Mouse (Mus musculus) cerebellum, adult 2 months (tissue): ENCODE measurements around the gene Slc9a3r1.

Experiments used
- CTCF ChIP-seq: fragments of 200-500 bp; IDR thresholded peaks from 2 replicates; pipeline ENCODE4 v1.5.1; 2011; ENCODE audit warnings: low read depth, mild to moderate bottlenecking, control low read depth, low read length, moderate library complexity, borderline replicate concordance; ENCODE audit not compliant: insufficient read depth
- POLR2A ChIP-seq: fragments of 200-500 bp; IDR thresholded peaks from 2 replicates; pipeline ENCODE4 v1.6.1; 2011; ENCODE audit warnings: low read length, control low read depth, borderline replicate concordance; ENCODE audit not compliant: insufficient read depth

DNA sequence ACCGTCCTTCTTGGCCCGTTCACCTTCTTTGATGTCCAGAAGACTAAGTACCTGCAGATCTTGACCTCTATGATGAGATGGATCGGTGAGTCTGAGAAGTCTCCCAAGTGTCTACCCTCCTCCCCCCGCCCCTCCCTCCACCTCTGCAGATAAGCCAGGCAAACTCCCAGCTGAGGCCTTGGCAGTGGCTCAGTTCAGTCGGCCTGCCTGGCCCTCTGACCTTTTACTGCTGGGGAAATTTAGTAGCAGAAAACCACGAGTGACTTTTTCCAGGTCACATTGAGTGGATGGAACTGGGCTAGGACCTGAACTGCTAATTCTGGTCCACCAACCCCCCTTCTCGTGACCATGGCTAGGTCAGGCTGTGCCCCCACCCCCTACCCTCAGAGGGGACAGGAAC lies 65.3 kb downstream of the Slc9a3r1 start:
- TF ChIP-seq CTCF, result no peak
- no peak for TF ChIP-seq POLR2A
